Mouse (Mus musculus) heart, adult 2 months (tissue): ENCODE results near the gene Cfap298. TPM values are rescaled to one million over a fixed set of nuclear protein-coding genes. Genes with fewer than 3 reads are reported as not detected.
A peak's percentile ranks its signal among the peaks of the same experiment; 100 is the strongest.

Experiments
- DNase-seq, 2 experiments: peaks; one replicate each; pipeline ENCODE4 v3.0.0; 2021
- H3K27ac ChIP-seq: fragments of 200-600 bp; 2 replicates; pipeline ENCODE4 v1.8.1; 2022
- H3K27me3 ChIP-seq: fragments of 200-500 bp; 2 replicates; pipeline ENCODE4 v1.6.1; 2012; ENCODE audit warnings: mild to moderate bottlenecking, low read length, inconsistent platforms, mixed read lengths; ENCODE audit not compliant: control insufficient read depth, insufficient read depth
- H3K36me3 ChIP-seq: fragments of 200-500 bp; 2 replicates; pipeline ENCODE4 v1.6.1; 2012; ENCODE audit warnings: low read length, inconsistent platforms; ENCODE audit not compliant: control insufficient read depth, insufficient read depth
- H3K4me1 ChIP-seq: fragments of 200-500 bp; 2 replicates; pipeline ENCODE4 v1.6.1; 2011; ENCODE audit warnings: low read length; ENCODE audit not compliant: control insufficient read depth, insufficient read depth
- H3K4me3 ChIP-seq: fragments of 200-600 bp; 2 replicates; pipeline ENCODE4 v1.8.1; 2022
- H3K79me2 ChIP-seq: fragments of 200-500 bp; replicated peaks from 2 replicates; pipeline ENCODE4 v1.6.1; 2012; ENCODE audit warnings: mild to moderate bottlenecking, inconsistent platforms, low read length, moderate library complexity, mixed read lengths; ENCODE audit not compliant: control insufficient read depth, insufficient read depth
- H3K9ac ChIP-seq: fragments of 200-500 bp; 2 replicates; pipeline ENCODE4 v1.6.1; 2012; ENCODE audit warnings: low read depth, mild to moderate bottlenecking, control low read depth, inconsistent platforms, low read length, mixed read lengths
- CTCF ChIP-seq: fragments of 200-600 bp; IDR thresholded peaks from 2 replicates; pipeline ENCODE4 v1.8.1; 2022; ENCODE audit warnings: antibody characterized with exemption, mild to moderate bottlenecking, moderate library complexity
- EP300 ChIP-seq: fragments of 200-500 bp; IDR thresholded peaks from 2 replicates; pipeline ENCODE4 v1.6.1; 2011; ENCODE audit warnings: low read depth, low read length, control low read depth; ENCODE audit not compliant: insufficient read depth
- POLR2A ChIP-seq: fragments of 200-500 bp; IDR thresholded peaks from 2 replicates; pipeline ENCODE4 v1.6.1; 2011; ENCODE audit warnings: mild to moderate bottlenecking, low read depth, low read length, control low read depth; ENCODE audit not compliant: insufficient read depth
- WGBS: fragments of 180-500 bp; shearing (Covaris S2); methylation state at CpG from one replicate; pipeline ENCODE4 v1.1.7; 2018; 5-methylcytosine and 5-hydroxymethylcytosine counted together
- intact Hi-C: fragments of 180-260 bp; cut with DNase I; formaldehyde crosslinking; loops from one replicate; pipeline ENCODE4 v1.15.1; 2025
- polyA plus RNA-seq: library from polyadenylated mRNA; depleted of rRNA; stranded (reverse); fragments of >200 nt; gene quantifications from 2 replicates; pipeline ENCODE4 v1.2.3, GENCODE M21; 2012
- total RNA-seq, 2 experiments: library from RNA; stranded (reverse); gene quantifications; 2 replicates each; pipeline ENCODE4 v1.2.3; 2021

Cfap298 gene
- total and polyA plus RNA-seq, 3 experiments, result 8.2 to 27.5 (median 24.2) TPM

DNA sequence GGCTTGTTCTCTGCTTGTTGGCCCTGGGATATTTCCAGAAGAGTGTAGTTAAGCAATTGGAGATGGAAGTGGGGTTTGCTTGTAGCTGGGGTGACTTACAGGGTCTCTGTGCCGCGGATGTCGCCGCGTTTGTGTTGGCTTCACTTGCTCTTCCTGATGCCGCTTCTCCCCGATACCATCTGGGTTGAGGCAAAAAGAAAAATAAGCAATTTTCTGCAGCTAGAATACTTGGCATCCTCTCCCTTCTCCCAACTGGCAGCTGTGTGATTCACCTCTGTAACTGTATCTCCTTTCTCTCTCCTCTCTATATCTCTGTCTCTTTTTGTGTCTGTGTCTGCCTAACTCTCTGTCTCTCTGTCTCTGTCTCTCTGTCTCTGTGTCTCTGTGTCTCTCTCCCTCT, 41.9 kb downstream of the Cfap298 start:
- H3K79me2 ChIP-seq, result no peaks in the 10 kb centered on the region
- no peak for DNase-seq
- 63% methylated on average over 7 of the region's 7 CpGs for WGBS
- H3K9ac ChIP-seq, result no peak overlapping the region
- intact Hi-C loops, result no loop called here
- H3K27me3 ChIP-seq, result no peaks in the 10 kb centered on the region
- H3K4me1 ChIP-seq, result peaks cover 7% of the 10 kb centered on the region
- no peak overlapping the region for H3K27ac ChIP-seq
- H3K36me3 ChIP-seq, result no peaks in the 10 kb centered on the region
- H3K4me3 ChIP-seq, result no peak overlapping the region
- TF ChIP-seq EP300 (no peak), CTCF (no peak), POLR2A (no peak)

DNA sequence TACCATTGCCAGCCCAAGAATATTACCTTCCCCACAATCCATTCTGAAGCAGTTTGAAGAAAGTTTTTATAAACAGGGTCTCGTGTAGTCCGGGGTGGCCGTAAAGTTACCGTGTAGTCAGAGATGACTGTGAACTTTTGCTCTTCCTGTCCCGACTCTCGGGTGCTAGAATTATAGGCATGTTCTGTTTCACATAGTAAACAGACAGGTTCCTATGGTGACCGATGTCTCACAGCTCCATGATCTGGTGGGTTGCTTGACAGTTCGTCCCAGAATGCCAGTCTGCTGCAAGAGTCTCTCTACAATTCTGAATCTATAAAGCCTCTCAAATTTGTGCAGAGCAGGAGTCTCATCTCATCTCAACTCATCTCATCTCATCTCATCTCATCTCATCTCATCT, 42.8 kb downstream of the Cfap298 start:
- no peak overlapping the region for H3K27ac ChIP-seq
- intact Hi-C loops, result no loop called here

DNA sequence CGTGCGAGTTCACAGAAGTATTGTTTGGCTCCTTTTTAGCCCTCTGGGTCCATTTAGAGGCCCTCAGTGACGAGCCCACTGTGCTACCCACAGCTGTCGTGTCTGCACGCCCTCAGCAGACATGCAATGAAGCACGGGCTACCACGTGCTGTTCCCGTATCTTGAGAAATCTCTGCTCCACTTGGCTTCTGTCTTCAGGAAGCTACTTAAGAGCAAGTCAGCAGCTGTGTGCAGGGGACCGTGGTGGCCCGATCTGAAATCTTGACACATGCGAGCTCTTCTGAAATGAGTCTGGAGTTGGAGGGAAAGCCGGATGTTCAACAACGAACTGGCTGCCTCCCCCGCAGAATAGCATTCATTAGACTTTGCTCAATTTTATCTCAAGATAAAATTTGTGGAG, 43.3 kb downstream of the Cfap298 start:
- Histone ChIP-seq H3K27ac (no peak overlapping the region), H3K4me1 (peaks cover 7% of the 10 kb centered on the region), H3K79me2 (no peaks in the 10 kb centered on the region), H3K4me3 (no peak overlapping the region), H3K9ac (no peak overlapping the region), H3K36me3 (no peaks in the 10 kb centered on the region), H3K27me3 (no peaks in the 10 kb centered on the region)
- DNase-seq, result peak in 1 of 2 experiments; percentile 37
- intact Hi-C loops, result no loop called here
- no peak for TF ChIP-seq EP300
- no peak for TF ChIP-seq CTCF
- no peak for TF ChIP-seq POLR2A
- 27% methylated on average over 14 of the region's 14 CpGs for WGBS

More for the DNA sequence above, 42.8 kb downstream of the Cfap298 start:
- 13% methylated on average over 8 of the region's 8 CpGs for WGBS
- H3K27me3 ChIP-seq, result no peaks in the 10 kb centered on the region
- DNase-seq, result no peak
- no peak overlapping the region for H3K4me3 ChIP-seq
- TF ChIP-seq CTCF (no peak), EP300 (no peak), POLR2A (no peak)
- no peaks in the 10 kb centered on the region for H3K36me3 ChIP-seq
- no peaks in the 10 kb centered on the region for H3K79me2 ChIP-seq
- no peak overlapping the region for H3K9ac ChIP-seq
- H3K4me1 ChIP-seq, result peaks cover 7% of the 10 kb centered on the region

DNA sequence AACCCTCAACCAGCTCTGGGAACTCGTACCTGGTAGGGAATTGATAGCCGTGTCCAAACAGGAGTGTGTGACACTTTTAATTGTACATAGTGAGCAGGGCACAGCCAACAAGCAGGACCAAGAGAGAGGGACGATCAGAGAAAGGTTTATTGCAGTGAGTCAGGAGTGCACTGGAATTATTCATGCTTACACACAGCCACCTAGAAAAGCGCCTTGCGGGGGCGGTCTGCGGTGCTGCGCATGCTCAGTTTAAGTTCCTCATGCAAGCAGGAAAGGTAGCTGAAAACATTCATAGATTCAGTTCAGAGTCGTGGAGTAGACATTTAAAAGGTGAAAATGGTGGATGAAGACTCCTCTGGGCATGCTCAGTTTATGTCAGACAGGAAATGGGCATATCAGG, 44.2 kb downstream of the Cfap298 start:
- DNase-seq, result no peak
- no peaks in the 10 kb centered on the region for H3K79me2 ChIP-seq

DNA sequence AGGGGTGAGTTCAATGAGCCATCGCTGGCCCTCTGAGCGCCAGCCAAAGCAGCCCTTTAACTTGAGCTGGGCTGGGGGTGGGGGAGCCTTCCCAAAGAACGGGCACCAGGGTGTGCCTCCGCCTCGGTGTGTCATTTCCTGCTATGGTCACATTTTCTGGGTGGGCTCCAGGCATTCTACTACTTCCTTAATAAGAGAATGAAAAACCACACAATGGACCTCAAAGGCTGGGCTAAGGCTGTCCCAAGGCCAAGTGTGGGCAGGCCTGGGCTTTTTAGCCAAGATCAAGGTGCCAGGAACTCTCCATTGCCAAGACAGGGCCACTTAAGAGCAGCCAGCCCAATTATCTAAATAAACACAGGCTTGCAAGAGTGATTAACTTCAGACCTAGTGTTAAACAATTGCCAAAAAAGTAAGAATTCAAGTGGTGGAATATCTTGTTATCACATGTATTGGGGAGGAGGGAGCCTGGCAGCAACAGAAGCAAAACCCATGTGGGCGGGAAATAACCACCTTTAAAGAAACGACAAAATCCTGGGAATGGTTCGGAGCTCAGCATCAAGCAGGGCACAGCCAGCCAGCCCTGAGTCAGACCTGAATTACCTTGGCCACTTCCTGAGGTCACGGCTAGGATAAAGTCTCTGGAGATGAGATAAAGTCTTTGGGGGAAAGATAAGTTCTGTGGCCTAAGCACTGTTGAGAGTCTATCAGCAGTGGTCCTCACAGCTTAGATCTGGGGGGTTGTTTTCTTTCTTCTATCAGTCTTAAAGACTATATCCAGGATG, 48.9 kb downstream of the Cfap298 start:
- intact Hi-C loops, result no loop called here
- no peaks in the 10 kb centered on the region for H3K36me3 ChIP-seq
- peaks cover 6% of the 10 kb centered on the region for H3K4me1 ChIP-seq
- WGBS, result 40% methylated on average over 9 of the region's 9 CpGs
- H3K4me3 ChIP-seq, result no peak overlapping the region
- DNase-seq, result peak in 1 of 2 experiments; percentile 61
- H3K27ac ChIP-seq, result no peak overlapping the region
- H3K79me2 ChIP-seq, result no peaks in the 10 kb centered on the region
- H3K27me3 ChIP-seq, result no peaks in the 10 kb centered on the region
- TF ChIP-seq CTCF (no peak), EP300 (peak; percentile 31; the same call in 1 of the 2 replicates)
- no peak overlapping the region for H3K9ac ChIP-seq

More for the DNA sequence above, 44.2 kb downstream of the Cfap298 start:
- no peak overlapping the region for H3K9ac ChIP-seq
- intact Hi-C loops, result no loop called here
- peaks cover 11% of the 10 kb centered on the region for H3K4me1 ChIP-seq
- no peak for TF ChIP-seq CTCF
- no peak for TF ChIP-seq EP300
- TF ChIP-seq POLR2A, result no peak
- 91% methylated on average over 9 of the region's 9 CpGs for whole genome bisulfite sequencing
- no peaks in the 10 kb centered on the region for H3K27me3 ChIP-seq
- H3K4me3 ChIP-seq, result no peak overlapping the region
- H3K36me3 ChIP-seq, result no peaks in the 10 kb centered on the region
- H3K27ac ChIP-seq, result no peak overlapping the region

DNA sequence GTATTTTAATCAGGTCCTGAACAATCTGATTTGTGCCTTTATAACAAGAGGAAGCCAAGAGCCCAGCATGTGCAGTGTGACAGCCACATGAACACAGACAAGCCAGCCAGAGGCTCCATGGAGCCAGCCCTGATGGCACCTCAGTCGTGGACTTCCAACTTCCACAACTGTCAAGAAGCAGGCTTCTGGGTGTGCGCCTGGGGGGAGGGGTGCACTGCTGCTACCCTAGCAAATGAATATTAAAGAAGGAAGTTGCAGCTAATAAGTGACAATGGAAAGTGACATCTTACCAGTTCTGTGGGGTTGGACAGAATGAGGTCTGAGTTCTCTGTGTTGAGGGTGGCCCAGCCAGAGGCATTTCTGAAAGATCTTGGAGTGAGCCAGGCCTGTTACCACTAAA, 49.6 kb downstream of the Cfap298 start:
- Histone ChIP-seq H3K27ac (no peak overlapping the region), H3K4me1 (peaks cover 6% of the 10 kb centered on the region), H3K4me3 (no peak overlapping the region), H3K36me3 (no peaks in the 10 kb centered on the region), H3K27me3 (no peaks in the 10 kb centered on the region), H3K9ac (no peak overlapping the region), H3K79me2 (no peaks in the 10 kb centered on the region)
- WGBS, result 58% methylated on average over 2 of the region's 2 CpGs
- no peak for TF ChIP-seq EP300
- no peak for TF ChIP-seq CTCF
- TF ChIP-seq POLR2A, result no peak
- DNase-seq, result no peak
- intact Hi-C loops, result no loop called here
